Mouse (Mus musculus) retina, postnatal 7 days (tissue): ENCODE measurements around the gene Kalrn.

ENCODE experiments used
- DNase-seq: peaks from one replicate; pipeline ENCODE4 v3.0.0-alpha.2; 2012; ENCODE audit warnings: low read depth, low spot score

The Kalrn gene

DNA sequence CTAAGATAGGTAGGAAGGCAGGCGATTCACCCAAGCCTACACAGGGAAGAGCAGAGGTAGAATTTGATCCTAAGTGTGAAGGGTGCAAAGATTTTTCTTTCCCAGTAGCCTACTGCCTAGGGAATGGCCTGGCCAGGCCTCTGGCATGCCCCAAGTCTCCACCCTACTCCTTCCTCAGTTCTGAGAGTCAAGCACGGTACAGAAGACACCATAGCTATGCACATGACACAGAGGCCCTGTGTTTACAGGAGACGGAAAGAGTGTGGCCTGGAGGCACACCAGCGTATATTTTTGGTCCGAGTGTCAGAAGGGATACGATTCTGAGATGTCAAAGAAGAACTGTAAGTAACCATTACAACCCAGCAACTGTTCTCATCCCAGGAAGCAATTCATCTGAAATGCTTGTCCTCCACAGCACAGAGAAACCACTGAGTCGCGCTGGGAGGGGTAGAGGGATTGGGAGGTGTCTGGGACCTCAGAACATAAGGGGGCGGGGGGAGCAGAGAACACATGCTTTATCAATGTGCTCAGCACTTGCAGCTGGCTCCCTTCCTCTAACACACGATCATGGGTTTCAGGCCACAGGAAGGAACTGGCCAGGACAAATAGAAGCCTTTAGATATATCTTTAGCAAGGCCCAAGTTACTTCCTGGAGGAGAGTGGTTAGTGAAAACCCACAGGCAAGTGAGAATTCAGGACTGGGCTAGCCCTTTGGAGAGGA, 536.8 kb downstream of the Kalrn start:
- DNase-seq = no peak

DNA sequence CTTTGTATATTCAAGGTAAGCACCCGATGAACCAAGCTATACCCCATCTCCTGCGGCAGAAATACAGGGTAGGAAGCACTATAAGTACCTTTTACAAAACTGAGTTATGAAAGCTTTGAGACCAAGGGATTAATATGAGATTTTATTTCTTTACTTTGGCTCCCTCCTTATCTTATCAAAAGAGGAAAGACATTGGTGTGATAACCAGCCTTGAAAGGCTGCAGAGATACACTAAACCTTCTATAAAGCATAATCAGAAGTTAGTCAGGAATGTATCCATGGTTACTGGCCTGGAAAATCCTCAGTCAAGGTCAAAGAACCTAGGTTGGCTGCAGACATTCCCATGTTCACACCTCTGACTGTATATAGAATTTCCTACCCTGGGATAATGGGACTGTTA, 537.6 kb downstream of the Kalrn start:
- DNase-seq = no peak

DNA sequence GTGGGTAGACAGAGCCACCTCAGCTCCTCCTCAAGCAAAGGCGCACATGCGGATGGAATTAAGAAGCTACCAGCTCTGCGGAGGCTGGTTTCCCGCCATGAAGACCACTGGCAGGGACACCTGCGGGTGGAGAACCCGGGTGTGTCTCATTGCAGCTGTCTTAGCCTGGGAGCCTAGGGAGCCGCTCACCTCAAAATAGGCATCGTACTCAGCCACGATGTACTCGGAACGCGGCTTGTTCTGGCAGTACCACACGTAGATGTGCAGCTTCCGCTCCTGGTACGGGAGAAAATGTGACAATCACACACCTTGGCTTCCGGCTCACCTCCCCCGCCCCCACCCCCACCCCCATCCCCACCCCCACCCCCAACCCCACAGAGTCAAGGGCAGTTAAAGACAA, 539.1 kb downstream of the Kalrn start:
- DNase-seq = no peak

DNA sequence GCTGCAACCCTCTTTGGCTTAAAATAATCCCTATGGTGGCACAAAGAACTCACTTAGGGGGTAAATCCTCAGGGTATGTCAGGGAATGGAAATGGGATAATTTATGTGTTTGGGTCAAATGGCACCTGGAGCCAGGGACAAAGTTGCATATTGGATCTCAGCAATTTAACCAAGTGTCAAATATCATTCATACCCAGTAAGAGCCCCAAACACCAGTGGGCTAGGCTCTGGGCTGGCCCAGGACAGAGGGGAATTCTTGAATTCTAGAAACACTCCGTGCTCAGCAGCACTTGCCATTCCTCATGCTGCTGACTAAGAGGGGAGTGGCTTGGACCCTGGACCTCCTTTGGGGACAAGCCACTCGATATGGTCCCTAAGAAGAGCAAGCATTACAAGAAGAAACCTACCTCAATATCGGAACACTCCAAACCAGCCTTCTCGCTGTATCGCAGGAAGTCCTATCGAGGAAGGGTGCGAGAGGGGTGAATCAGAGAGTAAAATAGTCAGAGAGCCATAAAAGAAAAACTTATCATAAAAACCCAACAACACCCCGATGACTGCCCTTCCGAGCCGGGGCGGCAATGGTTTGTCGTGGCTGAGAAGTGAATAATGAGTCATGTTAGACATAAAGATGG, 541.2 kb downstream of the Kalrn start:
- DNase-seq = no peak

DNA sequence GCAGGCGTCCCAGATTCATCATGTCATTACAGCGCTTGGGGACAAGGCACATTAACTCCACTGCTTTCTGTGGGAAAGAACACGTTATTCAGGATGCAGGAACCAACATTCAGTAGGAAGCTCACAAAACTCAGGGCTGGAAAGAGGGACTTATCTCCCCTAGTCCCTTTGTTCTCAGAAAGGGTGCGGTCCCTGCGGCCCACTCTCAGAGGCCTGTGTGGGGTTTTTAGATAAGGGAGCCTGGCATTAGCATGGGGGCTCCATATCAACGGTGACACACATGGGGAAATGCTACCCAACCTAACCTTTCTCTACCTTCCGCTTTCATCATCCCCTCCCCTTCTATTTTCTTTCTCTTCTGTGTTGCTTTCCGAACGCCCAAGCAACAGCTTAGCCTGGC, 541.8 kb downstream of the Kalrn start:
- DNase-seq = no peak

GRCm38 (mm10) chr16:34030379-34030778, 543.0 kb downstream of the Kalrn start:
- no peak for DNase-seq

DNA sequence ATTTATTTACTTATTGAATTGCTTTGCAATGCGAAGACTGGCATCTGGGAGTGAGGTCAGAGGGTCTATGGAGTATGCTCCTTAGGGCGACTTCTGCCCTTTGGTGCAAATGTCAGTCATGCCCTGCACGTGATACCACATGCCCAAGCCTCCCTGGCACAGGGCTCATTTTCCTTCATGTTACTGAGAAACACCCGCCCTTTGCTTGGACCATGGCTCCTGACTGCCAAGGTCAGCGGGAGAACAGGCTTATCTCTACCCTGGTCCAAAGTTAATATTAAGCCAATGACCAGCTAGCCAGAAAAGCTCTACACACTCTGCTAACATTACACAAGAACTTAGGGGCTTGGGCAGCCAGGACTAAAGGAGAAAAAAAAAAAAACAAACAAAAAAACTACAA, 543.5 kb downstream of the Kalrn start:
- no peak for DNase-seq

- no peak for DNase-seq
Observed at GRCm38 (mm10) chr16:34017241-34017640, 556.1 kb downstream of the Kalrn start.

GRCm38 (mm10) chr16:34011991-34012845, 561.1 kb downstream of the Kalrn start:
- DNase-seq = no peak

- no peak for DNase-seq
Observed at GRCm38 (mm10) chr16:34009567-34009966, 563.8 kb downstream of the Kalrn start.

- DNase-seq = no peak
Observed at GRCm38 (mm10) chr16:34005986-34006385, 567.3 kb downstream of the Kalrn start.

DNA sequence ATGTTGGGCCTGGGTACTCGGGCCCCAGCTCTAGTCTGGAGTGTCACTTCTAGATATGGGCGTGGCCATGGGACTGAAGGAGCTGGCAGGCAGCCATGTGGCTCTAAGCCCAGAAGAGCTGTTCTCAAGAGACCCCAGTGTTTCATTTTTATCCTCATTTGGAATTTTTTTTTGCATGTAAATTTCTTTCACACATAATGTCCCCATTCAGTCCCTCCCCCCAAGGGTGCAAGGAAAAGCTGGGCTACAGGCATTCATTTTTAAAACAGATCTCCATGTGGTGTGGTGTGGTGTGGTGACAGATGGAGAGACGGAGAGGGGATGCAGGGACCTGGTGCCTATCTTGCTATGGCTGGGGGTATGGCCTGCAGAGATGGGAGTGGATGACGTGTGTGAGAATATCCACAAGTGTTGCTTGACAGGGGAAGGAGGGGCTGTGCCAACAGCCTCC, 569.2 kb downstream of the Kalrn start:
- DNase-seq = no peak

GRCm38 (mm10) chr16:34003566-34004127, 569.7 kb downstream of the Kalrn start:
- no peak for DNase-seq

- no peak for DNase-seq
Observed at GRCm38 (mm10) chr16:34000715-34001114, 572.6 kb downstream of the Kalrn start.

DNA sequence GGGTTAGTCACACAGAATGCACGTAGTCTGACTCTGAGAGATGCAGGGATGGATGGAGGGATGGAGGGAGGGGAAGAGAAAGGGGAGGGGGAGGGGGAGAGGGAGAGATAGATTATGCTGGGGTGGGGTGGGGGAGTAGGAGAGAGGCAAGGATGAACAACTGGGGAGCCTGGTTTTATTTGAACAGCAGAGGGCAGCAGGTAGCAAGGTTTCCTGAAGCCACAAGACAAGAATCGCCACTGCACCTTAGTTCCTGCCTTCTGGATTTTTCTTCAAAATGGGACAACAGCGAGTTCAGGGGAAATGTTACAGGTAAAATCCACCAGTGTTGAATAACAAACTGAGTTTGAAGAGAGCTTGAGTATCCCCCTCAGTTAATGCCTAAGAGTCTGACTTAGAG, 573.9 kb downstream of the Kalrn start:
- peak; percentile 39 for DNase-seq

DNA sequence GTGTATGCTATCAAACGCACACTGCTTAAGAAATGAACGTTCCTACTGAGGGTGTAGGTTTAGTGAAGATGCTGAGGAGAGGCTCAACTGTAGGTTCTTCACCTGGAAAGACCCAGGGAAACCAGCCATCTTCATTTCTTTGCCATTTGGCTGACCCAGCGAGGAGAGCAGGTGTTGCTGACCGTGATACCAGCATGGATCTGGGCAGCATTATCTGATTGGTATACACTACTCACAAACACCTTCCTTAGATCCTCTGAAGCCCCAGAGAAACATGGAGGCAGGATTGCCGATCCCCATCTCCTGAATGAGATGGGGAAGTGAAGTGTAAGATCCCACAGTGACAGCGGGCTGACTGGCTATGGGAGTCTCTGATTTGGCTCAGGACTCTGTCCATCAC, 575.3 kb downstream of the Kalrn start:
- no peak for DNase-seq

GRCm38 (mm10) chr16:33996030-33996429, 577.3 kb downstream of the Kalrn start:
- DNase-seq = peak; percentile 27

GRCm38 (mm10) chr16:33995496-33995895, 577.8 kb downstream of the Kalrn start:
- no peak for DNase-seq

DNA sequence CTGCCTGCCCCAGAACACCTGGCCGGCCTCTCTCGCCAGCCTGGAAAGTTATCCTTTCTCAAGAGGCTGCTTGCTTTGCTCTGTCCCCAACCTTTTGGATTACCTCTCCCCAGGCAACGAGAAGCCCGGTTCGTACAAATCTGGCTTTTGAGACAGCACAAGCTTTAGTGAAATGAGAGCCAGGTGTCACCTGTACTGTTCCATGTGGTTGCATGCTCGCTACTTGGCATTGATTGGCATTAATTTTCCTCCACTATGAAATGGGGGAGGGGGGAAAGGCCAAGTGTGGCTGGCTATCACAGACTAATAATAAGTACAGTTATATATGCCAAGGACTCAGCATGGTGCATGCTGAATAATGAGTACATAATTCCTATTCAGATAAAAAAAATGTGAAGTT, 579.0 kb downstream of the Kalrn start:
- DNase-seq = no peak

DNA sequence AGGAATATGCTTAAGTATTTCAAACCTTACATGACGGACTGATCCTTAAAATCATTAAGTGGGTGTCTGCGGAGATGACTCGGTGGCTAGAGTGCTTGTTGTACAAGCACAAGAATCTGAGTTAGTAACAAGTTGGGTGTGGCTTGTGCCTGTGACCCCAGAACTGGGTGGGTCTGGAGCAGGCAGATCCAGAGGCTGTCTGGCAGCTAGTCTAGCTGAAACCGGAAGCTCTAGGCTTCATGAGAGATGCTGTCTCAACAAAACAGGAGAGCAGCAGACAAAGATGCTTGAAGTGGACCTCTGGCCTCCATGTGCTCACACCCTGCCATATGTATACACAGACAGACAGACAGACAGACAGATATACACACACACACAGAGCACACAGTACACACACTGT, 582.6 kb downstream of the Kalrn start:
- DNase-seq = no peak

GRCm38 (mm10) chr16:33989106-33989505, 584.2 kb downstream of the Kalrn start:
- DNase-seq = no peak

DNA sequence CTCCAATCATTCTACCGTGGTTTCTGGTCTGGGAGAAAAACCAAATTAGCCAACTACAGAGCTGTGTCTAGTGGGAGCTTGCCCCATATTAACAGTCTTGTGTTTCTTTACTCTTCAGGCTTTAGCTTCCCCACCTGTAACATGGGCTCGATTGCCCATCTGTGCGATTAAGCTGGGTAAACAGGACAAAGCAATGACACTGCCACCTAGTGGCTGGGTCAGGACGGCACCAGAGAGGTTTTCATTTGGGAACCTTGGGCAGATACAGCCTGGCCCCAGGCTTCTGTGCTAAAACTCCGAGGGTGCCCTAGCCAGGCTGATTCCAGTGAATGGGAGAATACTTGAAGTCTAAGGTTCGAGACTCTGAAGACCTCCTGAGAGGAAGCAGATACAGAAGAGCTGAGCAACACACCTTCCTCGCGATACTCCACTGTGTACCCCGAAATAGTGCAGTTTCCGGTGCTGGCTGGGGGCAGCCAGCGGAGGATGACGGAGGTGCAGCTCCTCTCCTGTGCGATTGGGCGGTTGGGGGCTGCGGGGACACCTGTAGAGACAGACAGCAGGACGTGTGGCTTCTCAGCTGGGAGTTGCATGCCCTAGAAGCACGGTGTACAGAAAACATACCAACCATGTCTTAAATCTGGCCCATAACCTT, 584.8 kb downstream of the Kalrn start:
- no peak for DNase-seq
